Mouse (Mus musculus): ENCODE data around the gene Sgsm3.

DNA sequence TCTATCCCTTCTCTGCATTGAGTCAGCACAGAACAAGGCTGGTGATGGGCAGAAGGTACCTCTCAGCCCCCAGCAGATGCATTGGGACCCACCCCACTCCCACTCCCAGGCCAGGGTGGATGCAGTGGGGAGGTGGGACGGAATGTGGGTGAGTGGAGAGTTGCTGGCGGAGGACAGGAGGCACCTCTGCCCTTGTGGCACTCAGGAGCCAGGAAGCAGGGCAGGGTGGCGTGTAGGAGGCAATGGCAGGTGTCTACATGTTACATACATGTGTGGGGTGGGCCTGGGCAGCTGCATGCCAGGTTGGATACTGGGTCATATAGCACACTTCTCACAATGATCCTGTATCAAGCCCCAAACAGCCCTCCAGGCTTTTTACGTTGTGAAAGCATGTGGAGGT, 34.8 kb downstream of the Sgsm3 start:
- TF ChIP-seq POLR2A (IDR thresholded peaks at IDR 0.05; ENCODE audit: low read depth, low read length), result no peak
- TF ChIP-seq CTCF (conservative IDR thresholded peaks at IDR 0.05; ENCODE audit: insufficient read depth, insufficient read length, low read depth, low read length), result no peak

All from kidney, adult 2 months (tissue).